Mouse (Mus musculus): ENCODE results near the gene Spata20.

DNA sequence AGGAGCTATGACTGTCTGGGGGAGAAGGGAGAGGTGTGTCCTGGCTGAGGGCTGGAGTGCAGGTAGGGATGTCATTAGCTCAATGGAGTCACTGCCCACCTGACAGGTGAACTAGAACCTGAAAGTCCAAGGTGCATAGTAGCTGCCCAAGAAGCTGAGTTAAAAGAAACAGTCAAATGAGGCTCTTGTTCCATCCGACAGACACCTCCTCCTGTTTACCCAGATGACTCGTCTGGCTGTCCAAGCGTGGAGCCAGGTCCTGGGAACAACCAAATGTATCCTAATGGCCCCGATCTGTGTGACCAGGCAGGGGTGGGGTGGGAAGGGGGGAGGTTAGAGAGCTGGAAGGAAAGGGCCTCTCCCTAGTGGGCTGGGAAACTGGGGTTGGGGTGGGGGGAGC, 40.7 kb downstream of the Spata20 start:
- TF ChIP-seq MAFK (IDR thresholded peaks at IDR 0.05; ENCODE audit: insufficient read depth, low read depth, low read length) (no peak), ZNF384 (IDR thresholded peaks at IDR 0.05; ENCODE audit: low read depth, low read length) (no peak), CHD2 (IDR thresholded peaks at IDR 0.05; ENCODE audit: low read depth, low read length) (no peak), ZC3H11A (IDR thresholded peaks at IDR 0.05; ENCODE audit: borderline replicate concordance, low read depth, low read length) (no peak), HCFC1 (IDR thresholded peaks at IDR 0.05; ENCODE audit: borderline replicate concordance, insufficient read depth, low read length) (no peak)
